Mouse (Mus musculus) kidney, adult 9 months (tissue): ENCODE results near the gene Ppp4r4.
"Not testable (repeated sequence)": the region's sequence is repeated elsewhere in the genome, so short reads cannot be mapped to it uniquely, and the experiment has no call there.

Experiments
- DNase-seq: peaks from one replicate; pipeline ENCODE4 v3.0.0; 2022

Gene Ppp4r4

DNA sequence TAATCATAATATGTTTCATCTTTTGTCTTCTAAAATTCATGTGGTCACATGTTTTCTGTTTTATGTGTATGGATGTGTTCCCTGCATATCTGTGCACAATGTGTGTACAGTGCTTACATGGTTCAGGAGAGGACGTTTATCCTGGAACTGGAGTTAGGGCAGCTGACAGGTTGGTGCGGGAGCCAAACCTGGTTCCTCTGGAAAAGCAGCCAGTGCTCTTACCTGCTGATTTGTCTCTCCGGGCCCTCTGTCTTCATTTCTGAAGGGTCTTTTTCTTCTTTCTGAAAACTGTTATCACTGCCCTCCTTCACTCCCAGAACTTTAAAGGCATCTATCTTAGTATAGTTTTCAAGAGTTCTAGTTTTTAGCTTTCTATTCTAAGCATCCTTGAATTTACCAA is 111.7 kb downstream of the Ppp4r4 start:
- DNase-seq: no peak

DNA sequence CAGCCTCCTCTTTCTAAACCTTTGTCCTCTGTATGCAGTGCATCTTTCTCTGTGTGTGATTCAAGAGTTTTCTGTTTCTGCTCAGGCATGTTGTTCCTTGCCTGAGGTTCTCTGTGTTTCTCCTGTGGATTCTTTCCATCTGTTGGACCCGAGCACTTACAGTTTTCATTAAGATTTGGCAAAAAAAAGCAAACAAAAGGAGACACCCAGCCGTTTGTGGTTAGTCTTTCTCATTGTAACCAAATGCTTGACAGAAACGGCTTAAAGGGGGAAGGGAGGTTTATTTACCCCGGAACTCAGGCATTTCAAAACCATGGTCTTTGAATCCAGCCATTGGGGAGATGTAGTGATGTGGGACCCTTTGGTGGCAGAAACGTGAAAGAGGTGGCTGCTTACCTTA is 112.5 kb downstream of the Ppp4r4 start:
- DNase-seq: no peak

DNA sequence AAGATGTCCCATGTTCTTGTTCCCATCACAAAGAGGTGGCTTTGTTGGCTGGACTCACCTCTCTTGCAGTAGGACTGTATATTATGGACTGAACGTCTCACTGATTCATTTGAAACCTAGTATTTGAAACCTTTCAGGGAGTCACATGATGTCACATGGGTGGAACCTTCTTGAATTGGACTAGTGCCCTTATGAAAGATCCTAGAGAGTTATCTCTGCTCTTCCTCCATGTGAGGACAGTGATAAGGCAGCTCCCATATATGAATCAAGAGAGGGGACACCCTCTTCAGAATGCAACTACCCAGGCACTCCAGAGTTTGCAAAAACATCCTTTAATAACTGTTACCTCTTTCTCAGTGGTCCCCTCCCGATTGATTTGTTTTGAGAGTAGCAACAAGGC is 114.2 kb downstream of the Ppp4r4 start:
- no peak for DNase-seq

GRCm38 (mm10) chr12:103653836-103654235 is 121.8 kb downstream of the Ppp4r4 start:
- no peak for DNase-seq

DNA sequence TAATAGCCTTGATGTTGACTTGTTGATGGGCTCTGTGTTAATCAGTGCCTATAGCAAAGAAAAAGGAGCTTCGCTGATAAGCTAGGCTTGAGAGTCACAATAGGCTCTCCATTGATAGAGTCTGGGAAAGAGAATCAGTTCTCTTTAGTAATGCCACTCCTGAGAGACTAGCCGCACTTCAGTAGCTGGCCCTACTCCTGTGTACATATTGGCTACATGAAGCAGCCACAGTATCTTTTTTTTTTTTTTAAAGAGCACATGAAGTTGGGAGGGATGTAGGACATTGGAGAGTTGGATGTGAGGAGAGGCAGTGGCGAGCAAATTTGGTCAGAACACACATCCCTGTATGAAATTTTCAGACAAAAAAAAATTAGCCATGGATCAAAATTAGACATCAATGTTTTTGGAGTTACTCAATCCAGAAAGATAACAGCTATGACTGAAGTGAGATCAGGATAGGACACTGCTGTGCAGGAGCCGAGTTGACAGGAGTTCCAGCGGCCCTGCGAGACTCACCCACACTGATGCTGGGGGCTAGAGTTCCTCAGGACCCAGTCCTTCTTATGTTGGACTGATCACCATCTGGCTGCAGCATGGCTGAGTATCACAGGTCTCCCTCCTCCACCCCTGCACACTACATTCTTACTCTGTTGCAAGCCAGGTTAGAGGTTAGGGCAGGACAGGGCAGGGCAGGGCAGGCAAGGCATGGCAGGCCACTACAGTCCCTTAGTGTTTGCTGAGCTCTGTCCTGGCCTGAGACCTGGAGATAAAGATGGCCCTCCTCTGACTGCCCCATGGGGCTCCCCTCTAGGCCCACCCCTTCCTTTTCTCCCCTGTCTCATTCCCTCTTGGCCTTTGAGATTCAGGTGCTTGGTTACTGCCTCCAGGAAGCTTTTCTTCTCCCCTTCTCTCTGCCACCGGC is 123.3 kb downstream of the Ppp4r4 start:
- no peak for DNase-seq

- DNase-seq: no peak
These were observed 125.0 kb downstream of the Ppp4r4 start, which contains the start of gene Serpina6 for GRCm38 (mm10) chr12:103656848-103657626. Serpina6 (minus strand) TSS chr12:103657212.

DNA sequence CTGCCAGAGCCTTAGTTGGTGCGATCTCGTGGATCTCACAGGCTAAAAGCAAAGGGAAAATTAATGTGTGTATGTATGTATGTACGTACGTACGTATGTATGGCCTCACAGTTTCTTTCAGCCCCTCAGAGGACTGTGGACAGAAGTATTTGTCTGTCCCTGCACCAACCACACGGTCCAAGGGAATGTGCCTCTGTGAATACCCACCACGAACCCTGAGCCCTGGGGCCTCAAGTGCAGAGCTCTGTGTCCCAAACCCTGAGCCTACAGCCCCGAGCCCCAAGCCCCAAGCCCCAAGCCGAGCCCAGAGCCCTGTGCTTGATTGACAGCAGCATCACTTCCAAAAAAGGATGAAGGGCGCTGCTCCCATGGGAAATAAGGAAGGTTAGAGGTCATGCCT is 125.9 kb downstream of the Ppp4r4 start:
- DNase-seq: no peak

GRCm38 (mm10) chr12:103659171-103659570 is 127.1 kb downstream of the Ppp4r4 start:
- DNase-seq: no peak

DNA sequence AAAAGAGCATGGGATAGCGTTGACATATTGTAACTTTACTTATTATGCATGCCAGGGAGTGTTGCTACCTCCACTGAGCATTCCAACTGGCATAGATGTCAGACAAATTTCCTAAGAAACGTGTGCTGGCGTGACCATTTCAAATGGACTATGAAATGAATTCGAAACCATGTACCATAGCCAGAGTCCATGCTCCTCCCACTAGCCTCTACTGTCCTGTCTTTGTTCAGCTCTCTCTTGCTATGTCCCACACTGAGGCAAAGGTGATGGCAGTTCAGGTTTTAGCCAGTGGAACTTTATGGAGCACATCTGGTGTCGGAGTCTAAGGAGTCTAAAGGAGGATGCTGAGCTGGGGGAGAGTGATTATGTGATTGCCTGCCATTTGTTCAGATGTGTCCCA is 128.0 kb downstream of the Ppp4r4 start:
- DNase-seq: no peak

DNA sequence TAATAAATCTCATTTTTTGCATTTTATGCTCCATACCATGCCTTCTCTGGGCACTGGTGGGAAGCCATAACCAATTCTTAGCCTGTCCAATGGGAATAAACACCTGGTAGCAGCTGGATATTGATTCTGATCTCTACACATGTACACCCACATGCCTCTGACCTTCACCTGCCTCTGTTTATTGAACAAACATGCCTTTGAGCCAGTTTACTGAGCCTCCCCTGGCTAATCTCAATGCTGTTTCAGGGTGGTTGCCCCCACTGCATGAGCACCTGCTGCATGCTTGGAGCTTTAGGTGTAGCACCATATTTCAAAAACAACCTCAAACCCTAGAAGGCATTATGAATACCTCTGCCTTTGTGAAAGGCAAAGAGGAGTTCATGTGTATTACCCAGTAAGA is 130.0 kb downstream of the Ppp4r4 start:
- not testable (repeated sequence) for DNase-seq
